Mouse (Mus musculus) testis, adult 2 months (tissue): ENCODE results near the gene Tgm6. TPM values are rescaled to one million over a fixed set of nuclear protein-coding genes. Genes with fewer than 3 reads are reported as not detected.
A peak's percentile ranks its signal among the peaks of the same experiment; 100 is the strongest.

Source experiments
- H3K27ac ChIP-seq: fragments of 200-500 bp; 2 replicates; pipeline ENCODE4 v1.5.1; 2012; ENCODE audit warnings: low read depth, low read length; ENCODE audit not compliant: control insufficient read depth, insufficient read depth
- H3K27me3 ChIP-seq: fragments of 200-500 bp; 2 replicates; pipeline ENCODE4 v1.6.1; 2012; ENCODE audit warnings: mild to moderate bottlenecking, low read length, moderate library complexity; ENCODE audit not compliant: control insufficient read depth, insufficient read depth
- H3K36me3 ChIP-seq: fragments of 200-500 bp; 2 replicates; pipeline ENCODE4 v1.6.1; 2012; ENCODE audit warnings: mild to moderate bottlenecking, low read length; ENCODE audit not compliant: control insufficient read depth, insufficient read depth
- H3K4me1 ChIP-seq: fragments of 200-500 bp; 2 replicates; pipeline ENCODE4 v1.6.1; 2012; ENCODE audit warnings: low read length; ENCODE audit not compliant: control insufficient read depth, insufficient read depth
- H3K4me3 ChIP-seq: fragments of 200-500 bp; 2 replicates; pipeline ENCODE4 v1.5.1; 2012; ENCODE audit warnings: low read depth, mild to moderate bottlenecking, low read length, moderate library complexity, mixed read lengths; ENCODE audit not compliant: control insufficient read depth
- CTCF ChIP-seq: fragments of 200-500 bp; IDR thresholded peaks from 2 replicates; pipeline ENCODE4 v1.5.1; 2012; ENCODE audit warnings: low read depth, mild to moderate bottlenecking, inconsistent platforms, low read length, moderate library complexity; ENCODE audit not compliant: control insufficient read depth, insufficient read depth, insufficient replicate concordance
- POLR2A ChIP-seq: fragments of 200-500 bp; IDR thresholded peaks from 2 replicates; pipeline ENCODE4 v1.6.1; 2012; ENCODE audit warnings: low read depth, mild to moderate bottlenecking, inconsistent platforms, low read length, moderate library complexity; ENCODE audit not compliant: control insufficient read depth
- polyA plus RNA-seq: library from polyadenylated mRNA; depleted of rRNA; stranded (reverse); fragments of >200 nt; gene quantifications from 2 replicates; pipeline ENCODE4 v1.2.3, GENCODE M21; 2012

Tgm6 gene
- polyA plus RNA-seq, 1 experiment, result 0.23 TPM

DNA sequence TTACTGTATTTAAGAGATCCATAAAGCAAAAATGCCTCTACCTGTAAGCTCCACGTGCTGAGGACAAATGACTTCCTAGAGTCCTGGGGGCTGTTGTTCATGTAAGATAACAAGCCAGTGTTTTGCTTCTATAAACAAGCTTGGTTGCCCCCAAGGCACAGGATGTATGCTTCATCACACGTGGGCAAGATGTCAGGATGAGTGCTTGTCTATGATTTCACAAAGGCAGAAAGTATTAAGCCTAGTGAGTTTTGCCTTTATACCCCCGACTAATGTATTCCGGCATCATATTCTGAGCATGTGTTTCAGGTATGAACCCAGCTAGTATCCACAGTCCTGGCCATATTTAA, 45.8 kb downstream of the Tgm6 start:
- H3K36me3 ChIP-seq, result no peaks in the 10 kb centered on the region
- no peak overlapping the region for H3K4me3 ChIP-seq
- no peaks in the 10 kb centered on the region for H3K4me1 ChIP-seq
- no peak for TF ChIP-seq POLR2A
- no peaks in the 10 kb centered on the region for H3K27me3 ChIP-seq
- H3K27ac ChIP-seq, result no peak overlapping the region

DNA sequence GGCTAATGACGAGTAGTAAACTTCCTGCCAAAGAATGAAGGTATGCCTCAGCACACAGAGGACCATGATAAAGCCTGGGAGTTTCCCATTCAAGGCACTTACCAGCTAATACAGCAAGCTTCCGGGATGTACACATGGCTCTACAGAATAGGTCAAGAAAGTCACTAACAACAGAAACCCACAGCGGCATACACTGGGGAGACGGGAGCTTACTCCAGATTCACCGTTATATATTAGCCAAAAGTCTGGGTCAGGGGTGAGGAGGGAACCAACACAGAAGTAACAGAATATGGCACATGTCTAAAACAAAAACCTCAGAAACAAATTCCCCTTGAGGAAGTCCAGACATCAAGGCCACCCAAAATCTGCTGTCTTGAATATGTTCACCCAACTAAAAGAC, 50.5 kb downstream of the Tgm6 start:
- Histone ChIP-seq H3K4me3 (peak overlapping the region; percentile 50; the same call in 1 of the 2 replicates), H3K27me3 (no peaks in the 10 kb centered on the region), H3K27ac (no peak overlapping the region), H3K4me1 (no peaks in the 10 kb centered on the region), H3K36me3 (no peaks in the 10 kb centered on the region)
- TF ChIP-seq CTCF (no peak), POLR2A (no peak)

DNA sequence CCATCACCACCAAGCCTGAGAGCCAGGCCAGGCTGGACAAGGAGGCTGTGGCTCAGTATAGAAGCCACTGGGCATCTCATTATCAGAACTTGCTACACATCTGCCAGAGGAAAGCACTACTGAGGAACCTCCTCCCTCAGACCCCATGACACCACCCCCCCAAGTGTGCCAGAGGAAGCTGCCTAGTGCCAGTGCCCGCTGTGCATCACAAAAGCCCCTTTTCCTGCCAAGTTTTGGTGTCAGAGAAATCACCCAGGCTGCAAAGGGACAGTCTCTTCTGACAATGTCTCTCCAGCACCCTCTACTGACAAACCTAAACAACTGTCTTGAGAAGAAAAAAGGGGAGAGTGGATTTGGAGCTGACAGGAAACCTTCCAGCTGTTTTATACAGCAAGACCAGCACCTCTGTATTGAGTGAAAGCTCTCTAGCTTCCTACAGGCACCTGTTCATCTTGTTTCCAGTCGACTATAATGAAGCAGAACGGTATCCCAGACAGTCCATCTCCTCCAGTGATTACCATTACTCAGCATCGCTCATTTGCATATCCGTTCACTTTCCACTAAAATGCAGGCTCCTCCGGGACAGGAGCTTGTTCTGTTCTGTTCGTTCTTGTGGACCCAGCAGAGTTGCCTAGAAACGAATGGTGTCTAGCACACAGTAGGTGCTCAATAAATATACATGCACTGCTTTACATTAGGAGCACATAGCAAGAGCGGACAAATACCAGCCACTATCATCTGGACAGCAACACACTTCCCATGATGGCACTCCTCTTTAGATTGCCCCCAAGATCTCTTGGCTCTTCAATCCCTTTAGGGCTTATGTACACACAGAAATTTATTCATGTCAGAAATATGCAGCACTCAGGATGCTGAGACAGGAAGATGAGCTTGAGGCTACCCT, 54.3 kb downstream of the Tgm6 start:
- Histone ChIP-seq H3K27ac (no peak overlapping the region), H3K4me3 (no peak overlapping the region), H3K36me3 (no peaks in the 10 kb centered on the region; the same call in 1 of the 2 replicates), H3K4me1 (no peaks in the 10 kb centered on the region), H3K27me3 (no peaks in the 10 kb centered on the region)
- no peak for TF ChIP-seq CTCF
- no peak for TF ChIP-seq POLR2A

DNA sequence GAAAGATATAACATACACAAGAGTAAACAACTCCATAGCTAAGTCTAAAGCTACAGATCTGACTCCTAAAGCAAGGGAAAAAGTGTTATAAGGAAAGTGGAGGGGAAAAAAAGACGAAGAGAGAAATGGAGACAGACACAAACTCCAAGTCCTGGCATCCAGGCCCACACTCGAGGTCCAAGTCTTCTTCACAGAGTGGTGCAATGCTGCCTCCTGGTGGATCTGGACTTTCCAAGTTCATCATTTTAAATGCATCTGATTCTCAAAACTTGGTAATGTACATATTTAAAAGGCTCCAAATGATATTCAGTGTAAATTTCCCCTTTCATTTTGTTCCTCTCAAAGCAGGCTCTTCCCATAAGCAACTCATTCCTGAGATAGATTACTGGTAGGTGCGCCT, 55.6 kb downstream of the Tgm6 start:
- no peak overlapping the region for H3K4me3 ChIP-seq
- TF ChIP-seq POLR2A, result no peak
- TF ChIP-seq CTCF, result no peak
- peaks cover 2% of the 10 kb centered on the region for H3K36me3 ChIP-seq
- no peaks in the 10 kb centered on the region for H3K4me1 ChIP-seq
- no peaks in the 10 kb centered on the region for H3K27me3 ChIP-seq
- H3K27ac ChIP-seq, result no peak overlapping the region

DNA sequence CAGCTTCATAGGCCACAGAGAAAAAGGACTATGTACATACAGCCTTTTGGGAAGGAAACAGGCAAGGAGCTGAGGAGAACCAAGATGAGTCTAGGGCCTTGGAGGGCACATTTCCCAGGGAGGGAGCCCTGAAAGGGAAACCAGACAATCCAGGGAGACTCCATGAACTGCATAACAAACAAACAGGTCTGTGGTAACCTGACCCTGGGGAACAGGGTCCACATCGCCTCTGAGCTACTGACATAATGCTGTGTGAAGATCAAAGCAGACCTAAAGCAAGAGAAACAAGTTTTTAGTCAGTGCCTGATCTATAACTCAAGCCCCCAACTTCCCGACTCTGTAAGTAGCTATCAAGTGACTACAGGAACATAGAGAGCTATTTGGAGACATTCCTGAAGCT, 59.5 kb downstream of the Tgm6 start:
- Histone ChIP-seq H3K27ac (no peak overlapping the region), H3K27me3 (no peaks in the 10 kb centered on the region), H3K36me3 (peaks cover 2% of the 10 kb centered on the region), H3K4me3 (no peak overlapping the region), H3K4me1 (no peaks in the 10 kb centered on the region)
- no peak for TF ChIP-seq POLR2A
- TF ChIP-seq CTCF, result no peak

DNA sequence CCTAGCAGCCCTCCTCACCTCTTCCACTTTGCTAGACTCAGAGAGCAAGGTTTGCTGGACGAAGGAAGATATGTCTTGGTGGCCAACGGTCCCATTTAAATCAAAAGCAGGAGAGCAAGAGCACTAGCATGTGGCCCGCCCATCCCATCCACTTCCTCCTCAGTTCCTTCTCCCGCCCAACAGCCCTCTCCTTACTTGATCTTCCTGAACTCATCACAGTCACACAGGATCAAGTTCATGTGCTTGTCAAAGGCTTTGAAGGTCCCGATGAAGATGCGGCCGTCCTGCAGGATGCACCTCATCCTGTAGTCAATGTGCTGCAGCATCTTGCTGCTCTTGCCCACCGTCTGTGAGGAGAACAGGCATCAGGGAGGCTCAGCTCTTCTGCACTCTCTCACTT, 64.6 kb downstream of the Tgm6 start:
- H3K27ac ChIP-seq, result no peak overlapping the region
- TF ChIP-seq POLR2A (no peak), CTCF (no peak)
- peaks cover 2% of the 10 kb centered on the region for H3K36me3 ChIP-seq
- H3K4me1 ChIP-seq, result 0 out of 2 replicates have a peak, but pooled peaks cover 3% of the 10 kb centered on the region
- H3K27me3 ChIP-seq, result no peaks in the 10 kb centered on the region
- no peak overlapping the region for H3K4me3 ChIP-seq

DNA sequence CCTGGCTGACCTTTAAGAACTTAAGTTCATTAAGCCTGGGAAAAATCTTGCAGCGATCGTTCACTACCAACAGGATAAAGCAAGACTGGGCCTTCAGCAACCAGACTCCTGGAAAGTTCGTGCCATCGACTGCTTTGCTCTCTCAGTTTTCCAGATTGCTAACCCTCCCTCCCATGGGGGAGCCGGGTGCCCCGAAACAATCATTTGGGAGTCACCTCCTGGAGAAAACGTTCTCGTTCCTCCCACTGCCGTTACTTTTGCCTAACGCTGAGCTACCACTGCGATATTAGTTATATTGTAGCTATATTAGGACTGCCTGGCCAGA, 66.1 kb downstream of the Tgm6 start:
- H3K4me1 ChIP-seq, result 0 out of 2 replicates have a peak, but pooled peaks cover 3% of the 10 kb centered on the region
- peak overlapping the region; percentile 94 for H3K27ac ChIP-seq
- H3K36me3 ChIP-seq, result no peaks in the 10 kb centered on the region; the same call in 1 of the 2 replicates
- TF ChIP-seq CTCF (no peak), POLR2A (no peak)
- no peaks in the 10 kb centered on the region for H3K27me3 ChIP-seq
- H3K4me3 ChIP-seq, result peak overlapping the region; percentile 90
